Mouse (Mus musculus) liver, embryonic 15.5 days (tissue): Measurements from ENCODE around the gene Acr. TPM values are rescaled to one million over a fixed set of nuclear protein-coding genes. Genes with fewer than 3 reads are reported as not detected.

Experiments
- ATAC-seq: fragments of 200-750 bp; cut with Nextera tagmentation; 2 replicates; pipeline ENCODE4 v1.8.0; 2017; ENCODE audit warnings: moderate number of reproducible peaks, mild to moderate bottlenecking, moderate library complexity; ENCODE audit not compliant: insufficient read depth
- H3K27ac ChIP-seq: fragments of 300-500 bp; sonication (generic); replicated peaks from 2 replicates; pipeline ENCODE4 v1.5.1; 2015; ENCODE audit warnings: mild to moderate bottlenecking, inconsistent platforms
- H3K27me3 ChIP-seq: fragments of 300-500 bp; sonication (generic); 2 replicates; pipeline ENCODE4 v1.6.1; 2015; ENCODE audit warnings: mild to moderate bottlenecking, inconsistent platforms
- H3K36me3 ChIP-seq: fragments of 300-500 bp; sonication (generic); replicated peaks from 2 replicates; pipeline ENCODE4 v1.6.1; 2015; ENCODE audit warnings: moderate library complexity, mild to moderate bottlenecking, inconsistent platforms
- H3K4me1 ChIP-seq: fragments of 300-500 bp; sonication (generic); replicated peaks from 2 replicates; pipeline ENCODE4 v1.6.1; 2015; ENCODE audit warnings: inconsistent platforms
- H3K4me2 ChIP-seq: fragments of 300-500 bp; sonication (generic); 2 replicates; pipeline ENCODE4 v1.6.1; 2015; ENCODE audit warnings: moderate library complexity, mild to moderate bottlenecking, inconsistent platforms
- H3K4me3 ChIP-seq: fragments of 300-500 bp; sonication (generic); replicated peaks from 2 replicates; pipeline ENCODE4 v1.5.1; 2015; ENCODE audit warnings: mild to moderate bottlenecking, inconsistent platforms
- H3K9ac ChIP-seq: fragments of 300-500 bp; sonication (generic); 2 replicates; pipeline ENCODE4 v1.6.1; 2015; ENCODE audit warnings: moderate library complexity, mild to moderate bottlenecking, inconsistent platforms
- H3K9me3 ChIP-seq: fragments of 300-500 bp; sonication (generic); replicated peaks from 2 replicates; pipeline ENCODE4 v1.6.1; 2016; ENCODE audit warnings: inconsistent platforms
- WGBS: fragments of 180-500 bp; shearing (Covaris S2); methylation state at CpG from one replicate; pipeline ENCODE4 v1.1.7; 2015; ENCODE audit warnings: mixed read lengths; ENCODE audit not compliant: insufficient replicate concordance; 5-methylcytosine and 5-hydroxymethylcytosine counted together
- polyA plus RNA-seq: library from polyadenylated mRNA; unstranded; fragments of >200 nt; fragmentation: Nextera tagmentation; extraction: Ambion mirVana; gene quantifications from 2 replicates; pipeline ENCODE4 v1.2.1, GENCODE M21; 2015

The Acr gene
- polyA plus RNA-seq, 1 experiment from 2014 or later = not detected

DNA sequence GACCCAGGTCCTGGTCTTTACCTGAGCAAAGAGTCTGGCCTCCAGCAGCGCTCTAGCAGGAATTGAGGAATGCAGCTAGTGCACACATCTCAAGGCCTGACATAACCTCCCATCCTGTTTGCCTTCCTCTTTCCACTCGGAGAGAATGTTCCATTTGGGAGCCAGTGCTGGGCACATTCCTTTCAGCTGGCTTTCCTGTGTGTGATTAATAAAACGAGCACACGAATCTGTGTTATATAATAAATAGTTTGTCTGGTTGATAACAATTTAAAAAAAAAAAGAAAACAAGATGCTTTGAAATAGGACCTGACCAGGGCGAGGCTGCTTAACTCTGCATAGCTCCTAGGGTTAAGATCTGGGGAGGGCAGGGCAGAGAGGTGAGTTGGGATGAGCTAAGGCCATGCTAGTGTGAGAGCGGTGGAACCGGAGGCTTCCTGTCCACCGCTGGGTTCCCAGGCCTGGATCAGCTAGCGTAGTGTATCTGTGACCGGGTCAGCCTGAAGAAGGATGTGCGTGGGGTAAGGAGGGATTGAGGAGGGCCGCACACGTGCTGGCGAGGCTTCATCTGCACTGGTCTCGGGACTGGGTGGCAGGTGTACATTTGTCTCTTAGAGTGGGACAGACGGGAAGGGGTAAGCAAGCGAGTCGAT lies 39.8 kb upstream of the Acr start:
- WGBS = 78% methylated on average over 18 of the region's 18 CpGs

DNA sequence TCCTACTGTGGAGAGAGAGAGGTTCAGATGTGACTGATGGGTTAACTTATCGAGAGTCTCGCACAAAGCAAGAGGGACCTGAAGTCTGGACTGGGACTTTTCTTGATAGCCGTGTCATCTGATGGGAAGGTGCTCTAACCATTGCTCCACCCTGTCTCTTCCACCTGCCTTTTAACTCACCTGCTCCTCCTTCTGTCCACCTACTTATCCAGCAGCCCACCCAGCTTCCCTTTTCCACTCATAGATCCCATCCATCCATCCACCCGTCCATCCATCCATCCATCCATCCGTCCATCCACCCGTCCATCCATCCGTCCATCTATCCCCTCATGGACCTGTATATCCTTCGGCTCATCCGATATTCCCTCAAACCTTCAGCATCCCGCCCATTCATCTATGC lies 39.2 kb upstream of the Acr start:
- peaks cover 15% of the 10 kb centered on the region for H3K27me3 ChIP-seq
- no peaks in the 10 kb centered on the region for H3K9me3 ChIP-seq
- no peaks in the 10 kb centered on the region for H3K4me1 ChIP-seq
- ATAC-seq = no peak
- no peak overlapping the region for H3K4me2 ChIP-seq
- no peak overlapping the region for H3K27ac ChIP-seq
- no peak overlapping the region for H3K4me3 ChIP-seq
- WGBS = 83% methylated on average over 10 of the region's 10 CpGs
- no peaks in the 10 kb centered on the region for H3K36me3 ChIP-seq
- no peak overlapping the region for H3K9ac ChIP-seq

More for the DNA sequence above, 39.8 kb upstream of the Acr start:
- Histone ChIP-seq H3K27me3 (peaks cover 19% of the 10 kb centered on the region), H3K27ac (no peak overlapping the region), H3K9me3 (no peaks in the 10 kb centered on the region), H3K4me1 (no peaks in the 10 kb centered on the region), H3K4me2 (no peak overlapping the region), H3K36me3 (no peaks in the 10 kb centered on the region), H3K9ac (no peak overlapping the region), H3K4me3 (no peak overlapping the region)
- no peak for ATAC-seq

DNA sequence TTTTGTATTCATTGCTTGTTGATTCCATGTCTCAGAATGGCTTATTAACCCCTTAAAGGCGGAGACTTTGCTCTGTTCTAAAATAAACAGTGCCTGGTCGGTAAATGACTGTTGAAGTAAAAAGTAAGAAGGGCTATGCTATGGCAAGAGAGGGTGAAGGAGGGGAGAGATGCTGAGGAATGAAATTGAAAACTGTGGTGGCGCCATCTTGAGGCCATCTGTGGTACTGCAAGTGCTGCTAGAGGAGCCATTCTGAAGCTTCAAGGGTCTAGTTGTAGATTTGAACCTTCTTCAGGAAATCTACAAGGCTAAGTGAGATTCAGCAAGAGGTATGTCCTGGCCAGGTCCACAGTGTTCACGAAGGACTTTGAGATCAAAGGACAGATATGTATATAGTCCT lies 37.8 kb upstream of the Acr start:
- H3K4me1 ChIP-seq = no peaks in the 10 kb centered on the region
- no peak overlapping the region for H3K9ac ChIP-seq
- no peaks in the 10 kb centered on the region for H3K9me3 ChIP-seq
- no peak for ATAC-seq
- 18% methylated on average over 4 of the region's 4 CpGs for WGBS
- H3K4me2 ChIP-seq = no peak overlapping the region
- H3K36me3 ChIP-seq = no peaks in the 10 kb centered on the region
- H3K4me3 ChIP-seq = no peak overlapping the region
- H3K27ac ChIP-seq = no peak overlapping the region
- H3K27me3 ChIP-seq = peaks cover under 1% of the 10 kb centered on the region

DNA sequence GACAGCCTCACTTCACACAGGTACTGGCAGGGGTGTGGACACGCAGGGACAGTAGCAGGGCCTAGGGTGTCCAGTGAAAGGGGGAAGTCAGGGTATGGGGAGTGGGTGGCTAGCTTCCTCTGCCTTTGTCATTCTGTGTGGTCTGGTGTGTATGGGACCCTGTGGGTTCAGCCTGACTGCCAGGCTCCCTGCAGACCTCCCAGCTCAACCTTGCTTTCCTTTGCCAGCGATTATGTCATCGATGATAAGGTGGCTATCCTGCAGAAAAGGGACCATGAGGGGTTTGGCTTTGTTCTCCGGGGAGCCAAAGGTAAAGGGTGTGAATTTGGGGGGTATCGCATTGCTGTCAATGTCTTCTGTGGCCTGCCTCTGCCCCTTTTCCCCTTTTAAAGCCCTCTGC lies 36.7 kb upstream of the Acr start:
- WGBS = 71% methylated on average over 5 of the region's 5 CpGs
- no peak overlapping the region for H3K9ac ChIP-seq

DNA sequence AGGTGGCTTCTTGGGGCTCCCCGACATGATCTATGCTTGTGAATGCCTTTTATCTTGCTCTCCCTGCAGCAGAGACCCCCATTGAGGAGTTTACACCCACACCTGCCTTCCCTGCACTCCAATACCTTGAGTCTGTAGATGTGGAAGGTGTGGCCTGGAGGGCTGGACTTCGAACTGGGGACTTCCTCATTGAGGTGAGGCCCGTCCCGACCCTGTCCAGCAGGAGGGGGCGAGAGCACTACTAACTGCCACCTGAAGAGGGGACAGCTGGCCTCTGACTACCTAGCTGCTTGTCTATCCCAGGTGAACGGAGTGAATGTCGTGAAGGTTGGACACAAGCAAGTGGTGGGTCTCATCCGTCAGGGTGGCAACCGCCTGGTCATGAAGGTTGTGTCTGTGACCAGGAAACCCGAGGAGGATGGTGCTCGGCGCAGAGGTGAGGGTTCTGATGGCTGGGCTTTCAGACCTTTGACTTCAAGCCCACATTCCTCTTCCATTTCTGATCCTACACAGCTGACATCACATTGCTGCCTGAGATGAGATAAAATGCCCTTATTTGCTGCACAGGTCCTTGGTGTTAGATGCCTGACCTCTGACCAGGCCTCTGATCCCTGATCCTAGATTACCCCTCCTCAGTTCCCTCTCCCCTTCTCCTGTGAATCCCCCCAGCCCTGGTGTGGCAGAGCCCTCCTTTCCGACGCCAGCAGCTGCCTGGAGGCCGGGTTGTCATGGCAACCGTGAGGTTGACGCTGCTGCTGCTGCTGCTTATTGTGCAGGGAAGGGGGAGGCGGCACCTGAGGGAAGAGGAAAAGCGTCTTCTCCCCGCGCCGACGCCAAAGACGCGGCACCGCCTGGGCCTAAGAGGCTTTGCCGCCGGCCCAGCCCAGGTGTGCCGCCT lies 35.9 kb upstream of the Acr start:
- Histone ChIP-seq H3K9ac (no peak overlapping the region), H3K27ac (no peak overlapping the region), H3K4me2 (no peak overlapping the region), H3K36me3 (no peaks in the 10 kb centered on the region), H3K9me3 (no peaks in the 10 kb centered on the region), H3K4me1 (no peaks in the 10 kb centered on the region), H3K4me3 (no peak overlapping the region), H3K27me3 (no peaks in the 10 kb centered on the region)
- 68% methylated on average over 29 of the region's 29 CpGs for WGBS
- ATAC-seq = no peak

More for the DNA sequence above, 36.7 kb upstream of the Acr start:
- no peak overlapping the region for H3K4me2 ChIP-seq
- H3K27ac ChIP-seq = no peak overlapping the region
- no peak overlapping the region for H3K4me3 ChIP-seq
- no peaks in the 10 kb centered on the region for H3K27me3 ChIP-seq
- H3K9me3 ChIP-seq = no peaks in the 10 kb centered on the region
- no peaks in the 10 kb centered on the region for H3K4me1 ChIP-seq
- H3K36me3 ChIP-seq = no peaks in the 10 kb centered on the region
- no peak for ATAC-seq

DNA sequence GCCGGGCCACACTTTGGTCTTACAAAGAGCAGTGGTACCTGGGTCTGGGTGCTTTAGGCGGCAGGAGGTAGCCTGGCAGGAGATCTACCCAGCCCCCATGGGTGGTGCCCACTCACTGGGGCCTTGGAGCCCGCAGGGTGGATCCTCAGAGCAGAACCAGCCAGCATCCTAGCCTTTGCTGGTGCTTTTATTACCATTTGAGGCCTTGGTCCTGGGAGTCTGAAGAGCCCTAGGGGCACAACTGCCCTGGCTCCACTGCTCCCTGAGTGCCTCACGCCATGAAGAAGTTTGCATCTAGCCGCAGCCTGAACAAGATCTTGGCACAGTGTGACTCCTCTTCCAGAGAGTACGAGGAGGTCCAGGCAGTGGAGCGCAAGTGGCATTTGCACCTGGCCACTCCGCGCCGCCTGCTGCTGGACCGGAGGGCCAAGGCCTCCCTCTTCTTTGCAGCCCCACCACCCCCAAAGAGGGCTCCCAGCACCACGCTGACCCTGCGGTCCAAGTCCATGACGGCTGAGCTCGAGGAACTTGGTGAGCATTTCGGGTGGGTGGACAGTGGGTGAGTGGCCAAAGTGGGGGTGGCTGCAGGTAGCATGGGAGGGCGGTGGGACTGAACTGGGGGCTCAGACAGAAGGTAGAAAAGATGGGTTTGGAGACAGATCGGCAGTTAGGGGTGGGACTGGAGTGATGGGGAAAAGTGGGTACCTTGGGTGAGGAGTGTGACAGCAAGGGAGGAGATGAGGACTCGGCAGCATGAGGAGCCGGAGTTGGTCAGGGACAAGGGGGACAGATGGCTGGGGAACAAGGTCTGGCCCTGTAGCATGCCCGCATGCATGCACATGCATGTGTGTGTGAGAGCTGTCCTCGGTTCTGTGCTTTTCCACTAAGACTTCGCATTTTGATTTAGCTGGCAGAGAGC lies 34.9 kb upstream of the Acr start:
- Histone ChIP-seq H3K4me2 (no peak overlapping the region), H3K9ac (no peak overlapping the region), H3K4me3 (no peak overlapping the region), H3K27ac (no peak overlapping the region), H3K36me3 (no peaks in the 10 kb centered on the region), H3K9me3 (no peaks in the 10 kb centered on the region), H3K27me3 (no peaks in the 10 kb centered on the region), H3K4me1 (no peaks in the 10 kb centered on the region)
- WGBS = 83% methylated on average over 23 of the region's 23 CpGs
- ATAC-seq = no peak

DNA sequence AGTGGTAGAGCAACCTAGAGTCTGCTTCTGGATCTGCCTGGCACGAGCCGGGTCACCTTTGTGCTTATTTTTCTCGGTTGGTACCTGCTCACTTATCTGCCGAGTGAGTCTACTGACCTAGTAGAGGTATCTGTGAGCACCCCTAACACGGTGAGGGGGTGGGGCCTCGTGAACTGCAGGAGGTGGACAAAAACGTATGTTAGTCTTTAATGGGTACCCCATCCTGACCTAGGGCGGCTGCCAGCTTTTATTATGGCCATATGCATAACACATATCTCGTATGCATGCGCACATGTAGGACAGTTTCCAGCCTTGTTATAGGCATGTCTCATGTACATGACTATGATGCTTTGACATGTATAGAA lies 34.3 kb upstream of the Acr start:
- no peak overlapping the region for H3K4me3 ChIP-seq
- H3K36me3 ChIP-seq = no peaks in the 10 kb centered on the region
- H3K27me3 ChIP-seq = no peaks in the 10 kb centered on the region
- no peak for ATAC-seq
- no peaks in the 10 kb centered on the region for H3K4me1 ChIP-seq
- WGBS = 77% methylated on average over 10 of the region's 10 CpGs
- H3K9ac ChIP-seq = no peak overlapping the region
- H3K4me2 ChIP-seq = no peak overlapping the region
- H3K9me3 ChIP-seq = no peaks in the 10 kb centered on the region
- H3K27ac ChIP-seq = no peak overlapping the region

DNA sequence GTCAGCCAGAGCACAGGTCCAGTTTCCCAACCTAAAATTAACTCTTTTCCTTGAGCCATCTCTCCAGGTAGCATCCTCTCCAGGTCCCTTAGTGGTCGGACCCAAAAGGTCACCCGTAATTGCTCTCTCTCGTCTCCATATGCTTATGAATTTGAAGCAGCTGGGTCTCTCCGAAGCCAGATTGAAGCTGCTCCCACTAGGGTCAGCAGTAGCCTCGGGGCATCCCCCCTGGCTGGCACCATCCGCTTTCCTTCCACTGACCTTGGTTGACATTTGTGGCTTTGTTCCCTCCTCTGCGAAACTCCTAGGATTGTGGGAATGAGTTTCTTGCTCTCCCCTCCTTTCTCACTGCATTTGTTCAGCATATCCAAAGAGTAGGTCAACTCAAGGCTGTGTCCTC lies 24.0 kb upstream of the Acr start:
- no peak overlapping the region for H3K27ac ChIP-seq
- no peaks in the 10 kb centered on the region for H3K4me1 ChIP-seq
- no peak overlapping the region for H3K4me2 ChIP-seq
- no peak overlapping the region for H3K9ac ChIP-seq
- H3K9me3 ChIP-seq = no peaks in the 10 kb centered on the region
- WGBS = 69% methylated on average over 7 of the region's 7 CpGs
- ATAC-seq = no peak
- no peaks in the 10 kb centered on the region for H3K27me3 ChIP-seq
- no peaks in the 10 kb centered on the region for H3K36me3 ChIP-seq
- H3K4me3 ChIP-seq = no peak overlapping the region

DNA sequence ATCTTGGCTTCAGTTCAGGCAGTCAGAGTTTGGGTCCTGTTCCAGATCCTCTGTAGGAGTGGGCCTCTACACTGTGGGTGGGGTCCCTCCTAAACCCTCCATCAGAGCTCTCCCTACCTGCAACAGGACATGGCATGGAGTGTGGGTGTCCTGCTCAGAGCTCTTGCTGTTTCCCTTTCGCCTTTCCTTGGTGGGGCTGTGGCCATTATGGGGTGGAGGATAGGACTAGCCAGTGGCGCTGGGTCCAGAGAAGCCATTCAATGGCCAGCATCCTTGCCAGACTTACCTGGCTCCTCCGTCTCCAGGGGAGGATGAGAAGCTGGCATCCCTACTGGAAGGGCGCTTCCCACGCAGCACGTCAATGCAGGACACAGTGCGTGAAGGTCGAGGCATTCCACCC lies 20.8 kb upstream of the Acr start:
- WGBS = 71% methylated on average over 8 of the region's 8 CpGs
- no peak for ATAC-seq
- no peak overlapping the region for H3K27ac ChIP-seq
- H3K27me3 ChIP-seq = no peaks in the 10 kb centered on the region
- no peak overlapping the region for H3K4me3 ChIP-seq
- no peaks in the 10 kb centered on the region for H3K9me3 ChIP-seq
- H3K4me2 ChIP-seq = no peak overlapping the region
- H3K4me1 ChIP-seq = no peaks in the 10 kb centered on the region
- no peak overlapping the region for H3K9ac ChIP-seq
- H3K36me3 ChIP-seq = no peaks in the 10 kb centered on the region

DNA sequence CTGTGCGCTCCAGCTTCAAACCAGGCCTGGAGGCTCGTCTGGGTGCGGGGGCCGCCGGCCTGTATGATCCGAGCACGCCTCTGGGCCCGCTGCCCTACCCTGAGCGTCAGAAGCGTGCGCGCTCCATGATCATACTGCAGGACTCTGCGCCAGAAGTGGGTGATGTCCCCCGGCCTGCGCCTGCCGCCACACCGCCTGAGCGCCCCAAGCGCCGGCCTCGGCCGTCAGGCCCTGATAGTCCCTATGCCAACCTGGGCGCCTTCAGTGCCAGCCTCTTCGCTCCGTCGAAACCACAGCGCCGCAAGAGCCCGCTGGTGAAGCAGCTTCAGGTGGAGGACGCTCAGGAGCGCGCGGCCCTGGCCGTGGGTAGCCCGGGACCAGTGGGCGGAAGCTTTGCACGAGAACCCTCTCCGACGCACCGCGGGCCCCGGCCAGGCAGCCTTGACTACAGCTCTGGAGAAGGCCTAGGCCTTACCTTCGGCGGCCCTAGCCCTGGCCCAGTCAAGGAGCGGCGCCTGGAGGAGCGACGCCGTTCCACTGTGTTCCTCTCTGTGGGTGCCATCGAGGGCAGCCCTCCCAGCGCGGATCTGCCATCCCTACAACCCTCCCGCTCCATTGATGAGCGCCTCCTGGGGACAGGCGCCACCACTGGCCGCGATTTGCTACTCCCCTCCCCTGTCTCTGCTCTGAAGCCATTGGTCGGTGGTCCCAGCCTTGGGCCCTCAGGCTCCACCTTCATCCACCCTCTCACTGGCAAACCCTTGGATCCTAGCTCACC lies 20.1 kb upstream of the Acr start:
- no peaks in the 10 kb centered on the region for H3K36me3 ChIP-seq
- H3K4me1 ChIP-seq = no peaks in the 10 kb centered on the region
- H3K27ac ChIP-seq = no peak overlapping the region
- peak; percentile 15; the same call in 1 of the 2 replicates for ATAC-seq
- H3K9me3 ChIP-seq = no peaks in the 10 kb centered on the region
- no peak overlapping the region; the same call in 1 of the 2 replicates for H3K4me3 ChIP-seq
- WGBS = 74% methylated on average over 58 of the region's 58 CpGs
- H3K9ac ChIP-seq = no peak overlapping the region
- no peaks in the 10 kb centered on the region for H3K27me3 ChIP-seq
- peak overlapping the region; percentile 10; the same call in 1 of the 2 replicates for H3K4me2 ChIP-seq
